Mouse (Mus musculus): Measurements from ENCODE around the gene Atxn1.

DNA sequence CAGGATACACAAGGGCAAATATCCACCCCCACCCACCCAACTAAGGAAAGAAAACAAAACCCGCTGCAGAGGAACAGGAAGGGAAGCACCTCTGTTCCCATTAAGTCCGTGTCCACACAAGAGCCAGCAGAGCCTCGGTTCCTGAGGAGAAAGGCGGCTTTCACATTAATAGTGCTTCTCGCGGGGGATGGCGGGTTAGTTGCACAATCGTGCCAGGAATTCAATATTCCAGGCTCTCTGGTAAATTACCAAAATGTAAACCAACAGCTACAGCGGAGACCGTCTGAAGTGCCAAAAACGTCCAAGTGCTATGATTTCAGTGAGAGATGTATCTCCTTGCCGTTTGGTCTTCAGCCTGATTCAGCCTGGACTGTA lies 46.8 kb downstream of the Atxn1 start:
- TF ChIP-seq GATA1 (IDR thresholded peaks at IDR 0.05; ENCODE audit: borderline replicate concordance, low read length), result no peak
- no peak for TF ChIP-seq FLI1 (IDR thresholded peaks at IDR 0.05; ENCODE audit: low read length)
